Mouse (Mus musculus) heart, postnatal 0 days (tissue): ENCODE results near the gene Npr1. TPM values are rescaled to one million over a fixed set of nuclear protein-coding genes. Genes with fewer than 3 reads are reported as not detected.

ENCODE experiments used
- ATAC-seq: fragments of 200-750 bp; cut with Nextera tagmentation; 2 replicates; pipeline ENCODE4 v1.8.0; 2017; ENCODE audit warnings: low read depth, moderate number of reproducible peaks, moderate library complexity; ENCODE audit not compliant: insufficient read depth
- DNase-seq: peaks from one replicate; pipeline ENCODE4 v3.0.0-alpha.2; 2016; ENCODE audit warnings: low spot score
- H3K27ac ChIP-seq: fragments of 300-500 bp; sonication (generic); 2 replicates; pipeline ENCODE4 v1.5.1; 2014; ENCODE audit warnings: low read depth, mild to moderate bottlenecking
- H3K27me3 ChIP-seq: fragments of 300-500 bp; sonication (generic); 2 replicates; pipeline ENCODE4 v1.6.1; 2014; ENCODE audit warnings: low read length, mixed read lengths; ENCODE audit not compliant: control insufficient read depth, insufficient read depth
- H3K36me3 ChIP-seq: fragments of 300-500 bp; sonication (generic); replicated peaks from 2 replicates; pipeline ENCODE4 v1.6.1; 2014; ENCODE audit warnings: low read length, mixed read lengths; ENCODE audit not compliant: control insufficient read depth, insufficient read depth
- H3K4me1 ChIP-seq: fragments of 300-500 bp; sonication (generic); 2 replicates; pipeline ENCODE4 v1.6.1; 2014; ENCODE audit warnings: antibody characterized with exemption; ENCODE audit not compliant: control insufficient read depth, insufficient read depth
- H3K4me2 ChIP-seq: fragments of 300-500 bp; sonication (generic); 2 replicates; pipeline ENCODE4 v1.6.1; 2014; ENCODE audit warnings: low read depth, mild to moderate bottlenecking, low read length, moderate library complexity
- H3K4me3 ChIP-seq: fragments of 300-500 bp; sonication (generic); 2 replicates; pipeline ENCODE4 v1.5.1; 2014; ENCODE audit warnings: low read depth, low read length
- H3K9ac ChIP-seq: fragments of 300-500 bp; sonication (generic); replicated peaks from 2 replicates; pipeline ENCODE4 v1.6.1; 2014; ENCODE audit warnings: low read depth, low read length, mixed read lengths
- H3K9me3 ChIP-seq: fragments of 300-500 bp; sonication (generic); replicated peaks from 2 replicates; pipeline ENCODE4 v1.6.1; 2016; ENCODE audit warnings: low read length; ENCODE audit not compliant: control insufficient read depth
- CTCF ChIP-seq: IDR thresholded peaks from 2 replicates; pipeline ENCODE4 v1.5.1; 2016; ENCODE audit warnings: antibody characterized with exemption, control low read depth, low read depth
- EP300 ChIP-seq: IDR thresholded peaks from 2 replicates; pipeline ENCODE4 v1.6.1; 2016; ENCODE audit warnings: antibody characterized with exemption, low read depth
- WGBS: fragments of 180-500 bp; shearing (Covaris S2); extraction: QIAGEN DNeasy Blood & Tissue Kit; methylation state at CpG from one replicate; pipeline ENCODE4 v1.1.7; 2014; 5-methylcytosine and 5-hydroxymethylcytosine counted together
- polyA plus RNA-seq: library from polyadenylated mRNA; unstranded; fragments of >200 nt; fragmentation: Nextera tagmentation; extraction: Ambion mirVana; gene quantifications from 2 replicates; pipeline ENCODE4 v1.2.1, GENCODE M21; 2015
- total RNA-seq: library from RNA; depleted of rRNA; stranded (reverse); fragments of >200 nt; gene quantifications from 2 replicates; pipeline ENCODE4 v1.2.3, GENCODE M21; 2014; ENCODE audit warnings: low replicate concordance; rRNA removed

The Npr1 gene
- total and polyA plus RNA-seq, 2 experiments from 2014 or later: 11.2 to 30.9 TPM

DNA sequence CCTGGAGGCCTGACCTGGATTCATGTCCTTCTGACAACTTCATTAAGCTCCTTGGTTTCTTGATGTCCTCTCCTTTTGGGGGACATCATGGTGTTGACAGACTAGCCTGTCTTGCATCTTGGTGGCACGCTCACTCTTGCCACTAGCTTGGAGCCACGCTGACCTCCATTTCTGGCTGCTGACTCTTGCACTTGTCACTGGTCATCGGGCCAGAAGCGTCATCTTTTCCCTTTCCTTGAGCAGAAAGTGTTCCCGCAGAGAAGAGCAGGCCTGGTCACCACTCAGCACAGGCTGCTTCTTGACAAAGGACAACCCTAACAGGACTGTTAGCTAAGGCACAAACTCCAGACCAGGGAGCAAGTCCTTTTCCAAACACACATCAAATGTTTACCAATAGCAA, 59.3 kb downstream of the Npr1 start:
- Histone ChIP-seq H3K27ac (no peak overlapping the region), H3K4me1 (no peaks in the 10 kb centered on the region), H3K4me2 (no peak overlapping the region), H3K4me3 (no peak overlapping the region), H3K9me3 (no peaks in the 10 kb centered on the region), H3K36me3 (peaks cover 97% of the 10 kb centered on the region), H3K27me3 (no peaks in the 10 kb centered on the region), H3K9ac (no peak overlapping the region)
- 93% methylated on average over 5 of the region's 5 CpGs for WGBS
- TF ChIP-seq EP300 (no peak), CTCF (no peak)
- DNase-seq (no peak), ATAC-seq (no peak)

DNA sequence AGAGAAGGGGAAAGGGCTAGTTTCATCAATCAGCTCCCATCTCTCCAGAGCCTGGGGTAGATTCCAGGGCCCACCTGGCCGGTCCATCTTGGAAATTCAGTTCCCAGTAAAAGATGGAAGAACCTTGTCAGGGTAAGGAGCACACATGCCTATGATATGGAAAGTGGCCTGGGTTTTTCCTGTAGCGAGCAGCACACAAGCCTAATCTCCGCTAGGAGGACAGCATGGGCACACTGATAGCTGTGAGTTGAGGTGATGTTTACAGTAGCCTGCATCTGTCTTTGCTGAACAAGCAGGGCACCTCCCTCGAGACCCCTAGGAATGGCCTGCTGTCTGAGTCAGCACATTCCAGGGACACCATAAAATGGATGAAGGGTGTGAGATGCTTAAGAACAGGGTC, 61.1 kb downstream of the Npr1 start:
- H3K9me3 ChIP-seq: no peaks in the 10 kb centered on the region
- H3K4me2 ChIP-seq: no peak overlapping the region
- no peak overlapping the region for H3K27ac ChIP-seq
- TF ChIP-seq CTCF (no peak), EP300 (no peak)
- no peak overlapping the region for H3K4me3 ChIP-seq
- no peaks in the 10 kb centered on the region for H3K4me1 ChIP-seq
- peaks cover 100% of the 10 kb centered on the region for H3K36me3 ChIP-seq
- no peaks in the 10 kb centered on the region for H3K27me3 ChIP-seq
- ATAC-seq: no peak
- DNase-seq: no peak
- no peak overlapping the region for H3K9ac ChIP-seq
- 72% methylated on average over 4 of the region's 4 CpGs for WGBS

- Histone ChIP-seq H3K4me3 (no peak overlapping the region), H3K4me2 (no peak overlapping the region), H3K36me3 (peaks cover 100% of the 10 kb centered on the region), H3K9me3 (no peaks in the 10 kb centered on the region), H3K9ac (no peak overlapping the region), H3K27ac (no peak overlapping the region), H3K27me3 (no peaks in the 10 kb centered on the region), H3K4me1 (no peaks in the 10 kb centered on the region)
- ATAC-seq (no peak), DNase-seq (no peak)
- 80% methylated on average over 3 of the region's 3 CpGs for WGBS
- TF ChIP-seq CTCF (no peak), EP300 (no peak)
Observed at GRCm38 (mm10) chr3:90404121-90404520, 61.5 kb downstream of the Npr1 start.

DNA sequence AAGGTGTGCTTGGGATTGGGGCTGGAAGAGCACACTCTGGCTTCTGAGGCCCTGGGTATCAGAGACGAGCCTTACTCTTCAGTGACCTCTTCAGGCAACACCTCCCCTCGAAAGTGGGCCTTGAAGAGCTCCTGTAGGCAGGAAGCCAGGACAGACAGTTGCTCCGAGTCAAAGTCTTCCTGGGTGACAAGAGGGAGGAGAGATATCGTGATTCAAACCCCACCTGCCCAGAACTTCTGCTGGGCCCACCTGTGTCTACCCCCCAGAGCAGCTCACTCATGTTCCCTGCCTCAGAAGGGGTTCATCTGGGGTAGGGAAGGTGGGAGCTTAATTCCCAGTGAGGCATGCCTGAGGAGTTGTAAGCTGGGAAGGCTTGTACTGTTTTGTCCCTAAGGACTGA, 64.7 kb downstream of the Npr1 start:
- Histone ChIP-seq H3K27me3 (no peaks in the 10 kb centered on the region), H3K4me1 (no peaks in the 10 kb centered on the region), H3K27ac (no peak overlapping the region), H3K9ac (no peak overlapping the region), H3K4me3 (no peak overlapping the region), H3K4me2 (no peak overlapping the region), H3K36me3 (peaks cover 96% of the 10 kb centered on the region), H3K9me3 (no peaks in the 10 kb centered on the region)
- TF ChIP-seq CTCF (no peak), EP300 (no peak)
- 54% methylated on average over 4 of the region's 4 CpGs for WGBS
- no peak for DNase-seq
- ATAC-seq: no peak

Other genes with a start within 250 kb of the Npr1 start
- 78.5 and 87.2 TPM in 2 replicates for gene Jtb, start 234.3 kb downstream of the Npr1 start, total RNA-seq
- gene Jtb, start 234.3 kb downstream of the Npr1 start, polyA plus RNA-seq: 116 TPM in 2 replicates
- gene Creb3l4, start 222.4 kb downstream of the Npr1 start, total RNA-seq: 2.4 TPM in 1 of 2 replicates, not detected in the other
- 1.2 TPM in 2 replicates for gene Creb3l4, start 222.4 kb downstream of the Npr1 start, polyA plus RNA-seq
- 157 and 158 TPM in 2 replicates for gene Slc39a1, start 217.7 kb downstream of the Npr1 start, total RNA-seq
- 93.3 and 95.5 TPM in 2 replicates for gene Slc39a1, start 217.7 kb downstream of the Npr1 start, polyA plus RNA-seq
- gene Crtc2, start 211.7 kb downstream of the Npr1 start, total RNA-seq: 11.6 and 17.8 TPM in 2 replicates
- 6.3 and 7.2 TPM in 2 replicates for gene Crtc2, start 211.7 kb downstream of the Npr1 start, polyA plus RNA-seq
- gene Dennd4b, start 200.7 kb downstream of the Npr1 start, total RNA-seq: 18.4 and 32.6 TPM in 2 replicates
- gene Dennd4b, start 200.7 kb downstream of the Npr1 start, polyA plus RNA-seq: 3.4 and 4.6 TPM in 2 replicates
- 14.1 and 25.3 TPM in 2 replicates for gene Gatad2b, start 172.7 kb downstream of the Npr1 start, total RNA-seq
- gene Gatad2b, start 172.7 kb downstream of the Npr1 start, polyA plus RNA-seq: 5.8 and 6.4 TPM in 2 replicates
- gene Slc27a3, start 75.9 kb downstream of the Npr1 start, total RNA-seq: 3.3 and 6.2 TPM in 2 replicates
- 2.3 and 2.4 TPM in 2 replicates for gene Slc27a3, start 75.9 kb downstream of the Npr1 start, polyA plus RNA-seq
- 26.1 and 26.6 TPM in 2 replicates for gene Ints3, start 32.2 kb downstream of the Npr1 start, total RNA-seq
- gene Ints3, start 32.2 kb downstream of the Npr1 start, polyA plus RNA-seq: 7.8 and 8.3 TPM in 2 replicates
- gene Ilf2, start 10.3 kb upstream of the Npr1 start, total RNA-seq: 46.8 and 53.5 TPM in 2 replicates
- 60.2 and 60.8 TPM in 2 replicates for gene Ilf2, start 10.3 kb upstream of the Npr1 start, polyA plus RNA-seq
- gene Snapin, start 25.2 kb upstream of the Npr1 start, total RNA-seq: 44.3 and 59.2 TPM in 2 replicates
- 85.5 and 90.5 TPM in 2 replicates for gene Snapin, start 25.2 kb upstream of the Npr1 start, polyA plus RNA-seq
- 117 and 121 TPM in 2 replicates for gene Chtop, start 43.6 kb upstream of the Npr1 start, total RNA-seq
- 79.0 and 85.1 TPM in 2 replicates for gene Chtop, start 43.6 kb upstream of the Npr1 start, polyA plus RNA-seq
- gene S100a1, start 48.5 kb upstream of the Npr1 start, total RNA-seq: 221 and 462 TPM in 2 replicates
- 721 and 746 TPM in 2 replicates for gene S100a1, start 48.5 kb upstream of the Npr1 start, polyA plus RNA-seq
- 45.9 and 86.2 TPM in 2 replicates for gene S100a13, start 48.6 kb upstream of the Npr1 start, total RNA-seq
- gene S100a13, start 48.6 kb upstream of the Npr1 start, polyA plus RNA-seq: 144 and 146 TPM in 2 replicates
- gene S100a14, start 61.0 kb upstream of the Npr1 start, total RNA-seq: 7.2 TPM in 1 of 2 replicates, not detected in the other
- gene S100a14, start 61.0 kb upstream of the Npr1 start, polyA plus RNA-seq: 0.12 TPM in 1 of 2 replicates, not detected in the other
- gene S100a16, start 71.4 kb upstream of the Npr1 start, total RNA-seq: 131 and 139 TPM in 2 replicates
- 89.8 and 95.6 TPM in 2 replicates for gene S100a16, start 71.4 kb upstream of the Npr1 start, polyA plus RNA-seq
- gene S100a3, start 94.7 kb upstream of the Npr1 start, total RNA-seq: not detected in 2 replicates
- gene S100a3, start 94.7 kb upstream of the Npr1 start, polyA plus RNA-seq: 0.16 TPM in 1 of 2 replicates, not detected in the other
- gene S100a2, start 124.4 kb upstream of the Npr1 start, total RNA-seq: not detected in 2 replicates
- not detected in 2 replicates for gene S100a2, start 124.4 kb upstream of the Npr1 start, polyA plus RNA-seq
- gene Gm42674, start 136.0 kb upstream of the Npr1 start, total RNA-seq: not detected in 2 replicates
- gene Gm42674, start 136.0 kb upstream of the Npr1 start, polyA plus RNA-seq: not detected in 2 replicates
- 1.3 TPM in 1 of 2 replicates, not detected in the other for gene S100a4, start 137.9 kb upstream of the Npr1 start, total RNA-seq
- 4.4 and 4.8 TPM in 2 replicates for gene S100a4, start 137.9 kb upstream of the Npr1 start, polyA plus RNA-seq
- gene S100a5, start 142.7 kb upstream of the Npr1 start, total RNA-seq: not detected in 2 replicates
- gene S100a5, start 142.7 kb upstream of the Npr1 start, polyA plus RNA-seq: not detected in 2 replicates
- 16.5 and 82.9 TPM in 2 replicates for gene S100a6, start 147.0 kb upstream of the Npr1 start, total RNA-seq
- gene S100a6, start 147.0 kb upstream of the Npr1 start, polyA plus RNA-seq: 97.5 and 110 TPM in 2 replicates
- gene S100a7a, start 188.2 kb upstream of the Npr1 start, total RNA-seq: not detected in 2 replicates
- not detected in 2 replicates for gene S100a7a, start 188.2 kb upstream of the Npr1 start, polyA plus RNA-seq
- 4.2 and 14.6 TPM in 2 replicates for gene S100a8, start 203.1 kb upstream of the Npr1 start, total RNA-seq
- gene S100a8, start 203.1 kb upstream of the Npr1 start, polyA plus RNA-seq: 20.3 and 21.0 TPM in 2 replicates
- gene S100a9, start 229.9 kb upstream of the Npr1 start, total RNA-seq: 11.6 and 12.7 TPM in 2 replicates
- gene S100a9, start 229.9 kb upstream of the Npr1 start, polyA plus RNA-seq: 13.6 and 14.0 TPM in 2 replicates